Mouse (Mus musculus) adrenal gland, postnatal 14 days (tissue): Measurements from ENCODE around the gene Defb15. TPM values are rescaled to one million over a fixed set of nuclear protein-coding genes. Genes with fewer than 3 reads are reported as not detected.
A peak's percentile ranks its signal among the peaks of the same experiment; 100 is the strongest.
"Not testable (repeated sequence)": the region's sequence is repeated elsewhere in the genome, so short reads cannot be mapped to it uniquely, and the experiment has no call there.

ENCODE experiments used
- DNase-seq: peaks from one replicate; pipeline ENCODE4 v3.0.0; 2021; ENCODE audit warnings: mixed read lengths
- long read RNA-seq, 2 experiments: library from polyadenylated mRNA; stranded (forward); transcript quantifications; one replicate each; pipeline ENCODE4 v2.0.0; 2021
- total RNA-seq: library from RNA; stranded (reverse); gene quantifications from 2 replicates; pipeline ENCODE4 v1.2.3, GENCODE M21; 2021

Gene Defb15
- not detected in 2 replicates for total RNA-seq
- long read RNA-seq, experiment 1 = 0 reads
- long read RNA-seq, experiment 2 = 0 reads

- no peak for DNase-seq
Observed at GRCm38 (mm10) chr8:21932610-21933009, at the start of gene Defb15. Defb15 (minus strand) TSS chr8:21932710.

- DNase-seq = peak; percentile 12
Observed at GRCm38 (mm10) chr8:21981664-21982337, 49.3 kb upstream of the Defb15 start.

- no peak for DNase-seq
Observed at GRCm38 (mm10) chr8:21978193-21978592, 45.7 kb upstream of the Defb15 start.

- no peak for DNase-seq
Observed at GRCm38 (mm10) chr8:21969475-21969874, 37.0 kb upstream of the Defb15 start, which contains the start of gene Ccdc70. Ccdc70 (plus strand) TSS chr8:21969775.

GRCm38 (mm10) chr8:21966646-21967045, 34.1 kb upstream of the Defb15 start:
- no peak for DNase-seq

- no peak for DNase-seq
Observed at GRCm38 (mm10) chr8:21958414-21958813, 25.9 kb upstream of the Defb15 start, which contains the start of gene Fam90a1a. Fam90a1a (plus strand) TSS chr8:21958714.

- no peak for DNase-seq
Observed at GRCm38 (mm10) chr8:21956336-21956735, 23.8 kb upstream of the Defb15 start.

- peak; percentile 64 for DNase-seq
Observed at GRCm38 (mm10) chr8:21955321-21955720, 22.8 kb upstream of the Defb15 start.

GRCm38 (mm10) chr8:21947311-21948017, 15.0 kb upstream of the Defb15 start:
- DNase-seq = no peak

GRCm38 (mm10) chr8:21946462-21946861, 14.0 kb upstream of the Defb15 start, which contains the start of gene Defb13:
Defb13 (plus strand) TSS chr8:21946762.
- DNase-seq = no peak

GRCm38 (mm10) chr8:21938052-21938451, 5.5 kb upstream of the Defb15 start, which contains the start of gene Defb35:
Defb35 (plus strand) TSS chr8:21938352.
- not testable (repeated sequence) for DNase-seq

GRCm38 (mm10) chr8:21930754-21931153, 1.8 kb downstream of the Defb15 start:
- DNase-seq = not testable (repeated sequence)

- DNase-seq = no peak
Observed at GRCm38 (mm10) chr8:21915625-21916024, 16.9 kb downstream of the Defb15 start.

GRCm38 (mm10) chr8:21912554-21912953, 20.0 kb downstream of the Defb15 start:
- DNase-seq = no peak

GRCm38 (mm10) chr8:21911931-21912330, 20.6 kb downstream of the Defb15 start:
- DNase-seq = no peak

- not testable (repeated sequence) for DNase-seq
Observed at GRCm38 (mm10) chr8:21906290-21906689, 26.2 kb downstream of the Defb15 start, which contains the start of gene Defb11. Defb11 (minus strand) TSS chr8:21906412.

- DNase-seq = not testable (repeated sequence)
Observed at GRCm38 (mm10) chr8:21885321-21885720, 47.2 kb downstream of the Defb15 start, which contains the start of gene Defb9. Defb9 (minus strand) TSS chr8:21885421.

Other genes with a start within 250 kb of the Defb15 start
- gene AY761184, start 229.1 kb downstream of the Defb15 start, total RNA-seq = not detected in 2 replicates
- gene Defa24, start 198.2 kb downstream of the Defb15 start, total RNA-seq = not detected in 2 replicates
- gene Defb50, start 109.2 kb downstream of the Defb15 start, total RNA-seq = not detected in 2 replicates
- not detected in 2 replicates for gene Defb2, start 92.8 kb downstream of the Defb15 start, total RNA-seq
- gene Defb10, start 73.8 kb downstream of the Defb15 start, total RNA-seq = not detected in 2 replicates
- not detected in 2 replicates for gene Defb9, start 47.3 kb downstream of the Defb15 start, total RNA-seq
- gene Defb11, start 26.3 kb downstream of the Defb15 start, total RNA-seq = not detected in 2 replicates
- gene Defb35, start 5.6 kb upstream of the Defb15 start, total RNA-seq = not detected in 2 replicates
- not detected in 2 replicates for gene Defb13, start 14.1 kb upstream of the Defb15 start, total RNA-seq
- not detected in 2 replicates for gene Fam90a1a, start 26.0 kb upstream of the Defb15 start, total RNA-seq
- gene Ccdc70, start 37.1 kb upstream of the Defb15 start, total RNA-seq = not detected in 2 replicates
- gene Atp7b, start 127.6 kb upstream of the Defb15 start, total RNA-seq = 2.2 and 3.0 TPM in 2 replicates
- gene Alg11, start 128.0 kb upstream of the Defb15 start, total RNA-seq = 34.3 and 34.6 TPM in 2 replicates
- 1.9 and 2.1 TPM in 2 replicates for gene Nek5, start 192.3 kb upstream of the Defb15 start, total RNA-seq
- 3.9 and 5.2 TPM in 2 replicates for gene Nek3, start 233.7 kb upstream of the Defb15 start, total RNA-seq